ENCODE assay signal across 28 mouse cellular contexts in genomic region chr13:89970940-89971339, GRCm38 (mm10).
"Had no signal": no experiment of that assay in that cellular context is flagged by ENCODE, and none has a peak within 500 bp of the region (broad histone marks: within the 10 kb centered on the region; RNA-seq: fewer than 3 reads in every experiment).

No protein-coding gene starts in this region.

- DNase-seq: cerebellum, adult 2 months; cerebellum, adult 8-10 months; cerebellum, adult 9-10 months; cerebellum, adult 9-11 months; cerebellum, postnatal 10 days; cerebellum, postnatal 14 days; cerebellum, postnatal 25 days; cerebellum, postnatal 36 days; embryo, embryonic 11 days; forebrain, postnatal 0 days; gastrocnemius, adult 2 months; gastrocnemius, postnatal 10 days; gastrocnemius, postnatal 14 days; gastrocnemius, postnatal 25 days; gastrocnemius, postnatal 36 days; heart, adult 11 months; heart, adult 18-20 months had no signal

- H3K9me3 ChIP-seq: embryonic facial prominence, embryonic 10.5 days; embryonic facial prominence, embryonic 12.5 days; embryonic facial prominence, embryonic 13.5 days; embryonic facial prominence, embryonic 15.5 days; forebrain, embryonic 10.5 days; forebrain, embryonic 12.5 days; forebrain, embryonic 13.5 days; forebrain, embryonic 15.5 days had no signal

- H3K9ac ChIP-seq: embryonic facial prominence, embryonic 12.5 days; embryonic facial prominence, embryonic 13.5 days; embryonic facial prominence, embryonic 15.5 days; forebrain, embryonic 12.5 days; forebrain, embryonic 13.5 days; forebrain, embryonic 15.5 days; forebrain, postnatal 0 days had no signal

- H3K4me2 ChIP-seq: embryonic facial prominence, embryonic 12.5 days; embryonic facial prominence, embryonic 13.5 days; embryonic facial prominence, embryonic 15.5 days; forebrain, embryonic 12.5 days; forebrain, embryonic 13.5 days; forebrain, embryonic 15.5 days had no signal

- H3K27ac ChIP-seq: embryonic facial prominence, embryonic 10.5 days; embryonic facial prominence, embryonic 12.5 days; embryonic facial prominence, embryonic 13.5 days; embryonic facial prominence, embryonic 15.5 days; forebrain, embryonic 10.5 days; forebrain, embryonic 12.5 days; forebrain, embryonic 13.5 days; forebrain, embryonic 15.5 days; gastrocnemius, adult 2 months had no signal

- H3K4me3 ChIP-seq: embryonic facial prominence, embryonic 10.5 days; embryonic facial prominence, embryonic 12.5 days; embryonic facial prominence, embryonic 13.5 days; embryonic facial prominence, embryonic 15.5 days; erythroblast, embryonic 14.5 days; forebrain, embryonic 10.5 days; forebrain, embryonic 12.5 days; forebrain, embryonic 13.5 days; forebrain, embryonic 15.5 days; gastrocnemius, adult 2 months had no signal

- H3K27me3 ChIP-seq: embryonic facial prominence, embryonic 12.5 days; embryonic facial prominence, embryonic 13.5 days; embryonic facial prominence, embryonic 15.5 days; forebrain, embryonic 12.5 days; forebrain, embryonic 13.5 days; forebrain, embryonic 15.5 days had no signal

- ATAC-seq: forebrain, embryonic 13.5 days; forebrain, embryonic 14.5 days; forebrain, embryonic 15.5 days; forebrain, embryonic 16.5 days; forebrain, postnatal 0 days had no signal

- H3K36me3 ChIP-seq: embryonic facial prominence, embryonic 10.5 days; embryonic facial prominence, embryonic 12.5 days; embryonic facial prominence, embryonic 13.5 days; embryonic facial prominence, embryonic 15.5 days; forebrain, embryonic 10.5 days; forebrain, embryonic 12.5 days; forebrain, embryonic 15.5 days had no signal

- H3K4me1 ChIP-seq: embryonic facial prominence, embryonic 10.5 days; embryonic facial prominence, embryonic 12.5 days; embryonic facial prominence, embryonic 13.5 days; embryonic facial prominence, embryonic 15.5 days; forebrain, embryonic 10.5 days; forebrain, embryonic 12.5 days; forebrain, embryonic 15.5 days had no signal
